Mouse (Mus musculus) liver, adult 2 months (tissue): ENCODE results near the gene Srxn1. TPM values are rescaled to one million over a fixed set of nuclear protein-coding genes. Genes with fewer than 3 reads are reported as not detected.

Experiments
- DNase-seq: peaks from one replicate; pipeline ENCODE4 v3.0.0-alpha.2; 2011; ENCODE audit warnings: low read depth, low spot score; ENCODE audit errors: extremely low read depth
- H3K27ac ChIP-seq: fragments of 200-500 bp; replicated peaks from 2 replicates; pipeline ENCODE4 v1.5.1; 2012; ENCODE audit warnings: low read depth, mild to moderate bottlenecking, control low read depth, inconsistent platforms, low read length; ENCODE audit not compliant: insufficient read depth
- H3K27me3 ChIP-seq: fragments of 200-500 bp; 2 replicates; pipeline ENCODE4 v1.6.1; 2012; ENCODE audit warnings: mild to moderate bottlenecking, moderate library complexity, low read length, inconsistent platforms; ENCODE audit not compliant: control insufficient read depth, insufficient read depth
- H3K36me3 ChIP-seq: fragments of 200-500 bp; 2 replicates; pipeline ENCODE4 v1.6.1; 2012; ENCODE audit warnings: low read length, inconsistent platforms; ENCODE audit not compliant: control insufficient read depth, insufficient read depth
- H3K4me1 ChIP-seq: fragments of 200-500 bp; 2 replicates; pipeline ENCODE4 v1.6.1; 2011; ENCODE audit warnings: low read length; ENCODE audit not compliant: control insufficient read depth, insufficient read depth
- H3K4me3 ChIP-seq: fragments of 200-500 bp; 2 replicates; pipeline ENCODE4 v1.5.1; 2011; ENCODE audit warnings: low read depth, mild to moderate bottlenecking, control low read depth, low read length, moderate library complexity; ENCODE audit not compliant: insufficient read depth
- H3K79me2 ChIP-seq: fragments of 200-500 bp; 2 replicates; pipeline ENCODE4 v1.6.1; 2012; ENCODE audit warnings: inconsistent platforms, mild to moderate bottlenecking, low read length, moderate library complexity; ENCODE audit not compliant: control insufficient read depth, insufficient read depth
- H3K9ac ChIP-seq: fragments of 200-500 bp; 2 replicates; pipeline ENCODE4 v1.6.1; 2012; ENCODE audit warnings: low read depth, mild to moderate bottlenecking, control low read depth, inconsistent platforms, low read length
- CTCF ChIP-seq: fragments of 200-500 bp; IDR thresholded peaks from 2 replicates; pipeline ENCODE4 v1.5.1; 2011; ENCODE audit warnings: low read depth, low read length, control low read depth
- POLR2A ChIP-seq: fragments of 200-500 bp; IDR thresholded peaks from 2 replicates; pipeline ENCODE4 v1.6.1; 2011; ENCODE audit warnings: low read length, control low read depth; ENCODE audit not compliant: insufficient read depth; ENCODE audit errors: extremely low read depth
- WGBS: fragments of 180-500 bp; shearing (Covaris S2); methylation state at CpG from one replicate; pipeline ENCODE4 v1.1.7; 2018; 5-methylcytosine and 5-hydroxymethylcytosine counted together
- polyA plus RNA-seq: library from polyadenylated mRNA; depleted of rRNA; stranded (reverse); fragments of >200 nt; gene quantifications from 2 replicates; pipeline ENCODE4 v1.2.3, GENCODE M21; 2012
- total RNA-seq: library from RNA; depleted of rRNA; stranded (reverse); fragments of >200 nt; gene quantifications from 2 replicates; pipeline ENCODE4 v1.2.3, GENCODE M21; 2014

The Srxn1 gene
- total and polyA plus RNA-seq, 2 experiments = 24.0 to 89.1 TPM

DNA sequence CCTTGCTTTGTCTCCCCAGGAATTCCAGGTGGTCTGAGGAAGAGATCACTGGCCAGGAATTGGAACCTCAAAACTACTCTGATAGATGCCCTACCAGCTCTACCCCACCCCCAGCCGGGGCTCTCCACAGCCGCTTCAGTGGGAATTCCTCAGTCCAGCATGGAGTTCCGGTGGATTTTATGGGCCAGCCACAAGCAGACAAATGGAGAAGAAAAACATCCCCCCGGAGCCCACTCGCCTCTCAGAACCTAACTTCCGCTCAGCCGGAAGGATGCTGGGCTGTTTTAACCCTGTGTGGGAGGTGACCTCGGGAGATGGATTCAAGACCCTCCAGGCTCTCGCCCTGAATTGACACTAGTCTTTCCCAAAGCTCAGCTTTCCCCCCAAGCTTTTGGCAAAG is 26.7 kb downstream of the Srxn1 start:
- no peaks in the 10 kb centered on the region for H3K27me3 ChIP-seq
- H3K79me2 ChIP-seq = no peaks in the 10 kb centered on the region
- 67% methylated on average over 9 of the region's 9 CpGs for WGBS
- no peak overlapping the region for H3K27ac ChIP-seq
- H3K4me3 ChIP-seq = no peak overlapping the region
- TF ChIP-seq CTCF (no peak), POLR2A (no peak)
- H3K4me1 ChIP-seq = no peaks in the 10 kb centered on the region
- H3K36me3 ChIP-seq = no peaks in the 10 kb centered on the region
- no peak for DNase-seq
- no peak overlapping the region for H3K9ac ChIP-seq

DNA sequence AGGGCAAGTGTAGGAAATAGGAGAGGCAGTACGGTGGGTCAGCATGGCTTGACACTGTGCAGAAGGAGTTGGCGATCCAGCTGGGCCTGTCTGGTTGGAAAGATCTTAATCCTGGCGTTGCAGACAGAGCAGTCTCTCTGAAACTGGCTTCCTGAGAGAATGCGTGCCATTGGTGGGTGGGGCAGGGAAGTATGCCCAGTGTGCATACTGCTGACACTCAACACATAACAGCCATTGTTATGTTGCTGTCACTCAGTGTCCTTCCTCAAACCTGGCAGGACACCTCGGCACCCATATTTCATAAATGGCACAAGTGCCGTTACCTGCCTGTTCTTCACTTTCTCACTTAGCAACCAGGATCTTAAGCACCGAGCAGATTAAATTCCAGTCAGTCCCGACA is 27.4 kb downstream of the Srxn1 start:
- H3K4me3 ChIP-seq = no peak overlapping the region
- H3K27ac ChIP-seq = no peak overlapping the region
- H3K79me2 ChIP-seq = no peaks in the 10 kb centered on the region
- H3K4me1 ChIP-seq = no peaks in the 10 kb centered on the region
- DNase-seq = no peak
- H3K27me3 ChIP-seq = no peaks in the 10 kb centered on the region
- no peak overlapping the region for H3K9ac ChIP-seq
- TF ChIP-seq CTCF (no peak), POLR2A (no peak)
- 78% methylated on average over 8 of the region's 8 CpGs for WGBS
- no peaks in the 10 kb centered on the region for H3K36me3 ChIP-seq

DNA sequence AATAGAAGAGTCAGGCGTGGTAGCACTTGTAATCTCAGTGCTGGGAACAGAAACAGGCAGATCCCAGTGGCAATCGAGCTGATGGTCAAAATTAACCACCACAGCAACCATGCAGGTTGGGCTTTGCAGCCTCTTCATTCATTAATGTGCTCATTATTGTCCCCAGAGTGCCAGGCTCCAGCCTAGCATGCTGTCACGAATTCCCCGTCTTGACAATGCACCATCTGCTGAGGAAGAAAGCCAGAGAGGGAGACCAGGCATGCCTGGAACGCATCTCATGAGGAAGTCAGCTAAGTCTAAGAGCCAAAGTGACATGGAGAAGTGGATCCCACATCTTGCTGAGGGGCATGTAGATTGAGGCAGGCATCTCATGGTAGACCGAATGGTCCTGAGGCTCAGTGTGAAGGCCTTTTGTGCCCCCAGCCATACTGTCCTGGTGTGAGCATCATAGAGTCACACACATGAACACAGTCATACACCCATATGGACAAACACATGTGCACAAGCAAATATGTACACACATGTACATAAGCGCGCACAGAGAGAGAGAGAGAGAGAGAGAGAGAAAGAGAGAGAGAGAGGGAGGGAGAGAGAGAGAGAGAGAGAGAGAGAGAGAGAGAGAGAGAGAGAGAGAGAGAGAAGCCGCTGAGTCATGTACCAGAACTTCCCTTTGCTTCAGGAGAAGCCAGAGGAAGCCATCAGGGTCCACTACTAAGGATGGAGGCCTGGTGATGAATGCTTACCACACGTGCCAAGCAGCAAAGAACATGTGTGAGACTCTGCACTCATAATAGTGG is 34.1 kb downstream of the Srxn1 start:
- no peaks in the 10 kb centered on the region for H3K36me3 ChIP-seq
- no peak for DNase-seq
- H3K4me1 ChIP-seq = no peaks in the 10 kb centered on the region; the same call in 1 of the 2 replicates
- no peak overlapping the region for H3K9ac ChIP-seq
- H3K79me2 ChIP-seq = no peaks in the 10 kb centered on the region
- no peak overlapping the region for H3K27ac ChIP-seq
- TF ChIP-seq POLR2A = no peak
- no peak for TF ChIP-seq CTCF
- H3K4me3 ChIP-seq = no peak overlapping the region
- peaks cover 11% of the 10 kb centered on the region for H3K27me3 ChIP-seq
- WGBS = 78% methylated on average over 10 of the region's 10 CpGs

DNA sequence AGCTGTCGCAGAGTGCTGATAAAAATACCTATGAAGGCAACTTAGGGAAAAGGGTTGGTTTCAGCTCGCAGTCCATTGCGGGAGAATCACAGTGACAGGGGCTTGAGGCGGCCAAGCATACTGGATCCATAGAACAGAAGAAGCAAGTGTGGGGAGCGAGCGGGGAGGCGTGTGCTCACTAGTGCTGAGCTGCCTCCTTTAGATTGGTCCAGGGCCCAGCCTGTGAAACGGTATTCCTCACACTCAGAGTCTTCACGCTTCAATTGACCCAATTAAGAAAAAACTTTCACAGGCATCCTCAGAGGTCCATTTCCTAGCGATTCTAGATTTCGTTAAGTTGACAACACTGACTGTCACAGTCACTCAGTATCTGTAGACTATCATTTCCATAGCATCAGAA is 35.6 kb downstream of the Srxn1 start:
- no peak for DNase-seq
- Histone ChIP-seq H3K36me3 (no peaks in the 10 kb centered on the region), H3K27me3 (peaks cover 11% of the 10 kb centered on the region), H3K9ac (no peak overlapping the region), H3K79me2 (no peaks in the 10 kb centered on the region), H3K4me3 (no peak overlapping the region), H3K27ac (no peak overlapping the region), H3K4me1 (no peaks in the 10 kb centered on the region; the same call in 1 of the 2 replicates)
- 55% methylated on average over 11 of the region's 11 CpGs for WGBS
- no peak for TF ChIP-seq CTCF
- no peak for TF ChIP-seq POLR2A

DNA sequence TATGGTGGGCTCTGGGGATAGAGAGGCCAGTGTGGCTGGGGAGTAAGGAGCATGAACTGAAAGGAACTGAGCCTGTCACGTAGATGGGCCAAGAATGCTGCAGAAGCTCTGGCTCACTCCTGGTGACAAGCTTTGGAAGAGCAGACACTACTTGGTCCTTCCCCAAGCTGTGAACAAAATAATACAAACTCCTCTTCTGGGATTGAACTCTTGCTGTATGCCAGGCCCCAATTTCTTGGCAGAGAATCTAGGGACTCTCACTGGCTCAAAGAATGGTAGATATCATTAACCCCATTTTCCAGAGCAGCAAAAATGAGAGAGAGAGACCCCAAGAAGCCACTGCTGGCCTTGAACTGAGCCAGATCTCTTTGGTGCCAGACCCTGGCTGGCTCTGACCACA is 36.2 kb downstream of the Srxn1 start:
- Histone ChIP-seq H3K9ac (no peak overlapping the region), H3K36me3 (no peaks in the 10 kb centered on the region), H3K27me3 (peaks cover 11% of the 10 kb centered on the region), H3K27ac (no peak overlapping the region), H3K79me2 (no peaks in the 10 kb centered on the region), H3K4me1 (no peaks in the 10 kb centered on the region; the same call in 1 of the 2 replicates), H3K4me3 (no peak overlapping the region)
- WGBS = 50% methylated on average over 1 of the region's 1 CpGs
- no peak for TF ChIP-seq CTCF
- TF ChIP-seq POLR2A = no peak
- no peak for DNase-seq

DNA sequence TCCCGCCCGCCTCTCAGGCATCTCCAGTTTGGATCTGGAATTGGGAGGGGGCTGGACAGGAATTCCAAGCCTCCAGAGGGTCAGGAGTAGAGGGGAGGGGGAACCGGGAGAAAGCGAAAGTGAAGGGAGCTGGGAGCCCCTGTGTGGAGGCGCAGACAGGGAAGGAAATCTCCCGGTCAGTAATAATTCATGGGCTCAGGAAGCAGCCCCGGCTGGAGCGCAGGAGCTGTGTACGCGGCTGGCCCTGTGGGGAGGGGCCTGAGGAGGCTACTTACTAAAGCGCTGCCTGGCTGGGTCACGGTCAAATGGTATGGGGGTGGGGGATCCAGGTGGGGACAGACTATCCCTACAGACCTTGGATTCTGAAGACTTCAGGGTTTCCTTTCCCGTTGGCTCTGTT is 36.7 kb downstream of the Srxn1 start:
- Histone ChIP-seq H3K9ac (no peak overlapping the region), H3K27me3 (peaks cover 11% of the 10 kb centered on the region), H3K36me3 (no peaks in the 10 kb centered on the region), H3K4me3 (peak overlapping the region; percentile 53), H3K79me2 (no peaks in the 10 kb centered on the region), H3K27ac (no peak overlapping the region), H3K4me1 (no peaks in the 10 kb centered on the region; the same call in 1 of the 2 replicates)
- DNase-seq = no peak
- no peak for TF ChIP-seq POLR2A
- TF ChIP-seq CTCF = no peak
- WGBS = 3% methylated on average over 13 of the region's 13 CpGs
